Mouse (Mus musculus) cerebellum, adult 2 months (tissue): Measurements from ENCODE around the gene Sacs. TPM values are rescaled to one million over a fixed set of nuclear protein-coding genes. Genes with fewer than 3 reads are reported as not detected.
A peak's percentile ranks its signal among the peaks of the same experiment; 100 is the strongest.

ENCODE experiments used
- DNase-seq, 2 experiments: peaks; one replicate each; pipeline ENCODE4 v3.0.0; 2021
- H3K27ac ChIP-seq: fragments of 200-500 bp; 2 replicates; pipeline ENCODE4 v1.5.1; 2012; ENCODE audit warnings: low read length, control low read depth, inconsistent platforms; ENCODE audit not compliant: insufficient read depth
- H3K27me3 ChIP-seq: fragments of 200-500 bp; 2 replicates; pipeline ENCODE4 v1.6.1; 2012; ENCODE audit warnings: inconsistent platforms, mild to moderate bottlenecking, low read length, moderate library complexity; ENCODE audit not compliant: control insufficient read depth, insufficient read depth
- H3K4me1 ChIP-seq: fragments of 200-500 bp; 2 replicates; pipeline ENCODE4 v1.6.1; 2011; ENCODE audit warnings: low read length; ENCODE audit not compliant: control insufficient read depth, insufficient read depth
- H3K4me3 ChIP-seq: fragments of 200-500 bp; replicated peaks from 2 replicates; pipeline ENCODE3; 2011; ENCODE audit warnings: mild to moderate bottlenecking, low read depth, low read length, control low read depth; ENCODE audit not compliant: insufficient read depth
- CTCF ChIP-seq: fragments of 200-500 bp; IDR thresholded peaks from 2 replicates; pipeline ENCODE4 v1.5.1; 2011; ENCODE audit warnings: low read depth, mild to moderate bottlenecking, control low read depth, low read length, moderate library complexity, borderline replicate concordance; ENCODE audit not compliant: insufficient read depth
- POLR2A ChIP-seq: fragments of 200-500 bp; IDR thresholded peaks from 2 replicates; pipeline ENCODE4 v1.6.1; 2011; ENCODE audit warnings: low read length, control low read depth, borderline replicate concordance; ENCODE audit not compliant: insufficient read depth
- WGBS: fragments of 180-500 bp; shearing (Covaris S2); methylation state at CpG from one replicate; pipeline ENCODE4 v1.1.7; 2018; 5-methylcytosine and 5-hydroxymethylcytosine counted together
- polyA plus RNA-seq: library from polyadenylated mRNA; depleted of rRNA; stranded (reverse); fragments of >200 nt; gene quantifications from 2 replicates; pipeline ENCODE4 v1.2.3, GENCODE M21; 2012

The Sacs gene
- polyA plus RNA-seq, 1 experiment: 18.4 TPM

- TF ChIP-seq CTCF: no peak
- no peak for TF ChIP-seq POLR2A
- H3K4me3 ChIP-seq: no peak overlapping the region
- 50% methylated on average over 3 of the region's 3 CpGs for WGBS
- peak; percentile 43 to 44 for DNase-seq
- H3K27ac ChIP-seq: no peak overlapping the region
- H3K27me3 ChIP-seq: no peaks in the 10 kb centered on the region
- peaks cover 18% of the 10 kb centered on the region for H3K4me1 ChIP-seq
Measured at GRCm38 (mm10) chr14:61164461-61164860, 26.2 kb downstream of the Sacs start.

GRCm38 (mm10) chr14:61165929-61166328 is 27.7 kb downstream of the Sacs start:
- DNase-seq: no peak
- 68% methylated on average over 9 of the region's 9 CpGs for WGBS
- TF ChIP-seq POLR2A (no peak), CTCF (no peak)

GRCm38 (mm10) chr14:61171261-61171970 is 33.2 kb downstream of the Sacs start:
- H3K4me3 ChIP-seq: no peak overlapping the region
- no peaks in the 10 kb centered on the region for H3K27me3 ChIP-seq
- 93% methylated on average over 5 of the region's 5 CpGs for WGBS
- DNase-seq: no peak
- TF ChIP-seq POLR2A (no peak), CTCF (no peak)
- H3K27ac ChIP-seq: no peak overlapping the region
- peaks cover 15% of the 10 kb centered on the region for H3K4me1 ChIP-seq

More at GRCm38 (mm10) chr14:61165929-61166328, 27.7 kb downstream of the Sacs start:
- no peak overlapping the region for H3K4me3 ChIP-seq
- H3K4me1 ChIP-seq: peaks cover 15% of the 10 kb centered on the region
- H3K27ac ChIP-seq: no peak overlapping the region
- H3K27me3 ChIP-seq: no peaks in the 10 kb centered on the region

- Histone ChIP-seq H3K4me3 (peak overlapping the region; percentile 71), H3K27ac (peak overlapping the region; percentile 64), H3K27me3 (no peaks in the 10 kb centered on the region), H3K4me1 (peaks cover 15% of the 10 kb centered on the region)
- peak; percentile 100 for DNase-seq
- under 1% methylated on average over 51 of the region's 52 CpGs for WGBS
- no peak for TF ChIP-seq CTCF
- TF ChIP-seq POLR2A: peak; percentile 68
Measured at GRCm38 (mm10) chr14:61172548-61173158, 34.4 kb downstream of the Sacs start.

DNA sequence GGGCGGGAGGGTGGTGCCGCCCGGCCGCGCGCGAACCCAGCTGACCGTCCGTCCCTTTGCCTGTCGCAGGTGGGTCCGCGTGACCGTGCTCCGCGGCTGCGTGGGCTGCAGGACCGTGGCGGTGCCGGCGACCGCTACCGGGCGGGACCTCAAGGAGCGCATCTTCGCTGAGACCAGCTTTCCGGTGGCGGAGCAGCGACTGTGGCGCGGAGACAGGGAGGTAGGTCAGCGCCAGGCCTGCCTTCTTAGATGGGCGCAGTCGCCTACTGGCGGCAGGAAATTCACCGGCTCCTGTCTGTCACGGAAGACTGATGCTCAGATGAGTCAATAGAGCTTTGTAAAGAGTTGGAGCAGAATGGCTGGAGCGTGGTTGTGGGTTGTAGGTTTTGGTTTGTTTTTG is 35.0 kb downstream of the Sacs start:
- TF ChIP-seq CTCF: peak; percentile 36
- no peak for TF ChIP-seq POLR2A
- peak overlapping the region; percentile 71 for H3K4me3 ChIP-seq
- under 1% methylated on average over 37 of the region's 37 CpGs for WGBS
- peak in 1 of 2 experiments; percentile 82 for DNase-seq
- H3K27me3 ChIP-seq: no peaks in the 10 kb centered on the region
- peaks cover 15% of the 10 kb centered on the region for H3K4me1 ChIP-seq
- peak overlapping the region; percentile 64 for H3K27ac ChIP-seq

DNA sequence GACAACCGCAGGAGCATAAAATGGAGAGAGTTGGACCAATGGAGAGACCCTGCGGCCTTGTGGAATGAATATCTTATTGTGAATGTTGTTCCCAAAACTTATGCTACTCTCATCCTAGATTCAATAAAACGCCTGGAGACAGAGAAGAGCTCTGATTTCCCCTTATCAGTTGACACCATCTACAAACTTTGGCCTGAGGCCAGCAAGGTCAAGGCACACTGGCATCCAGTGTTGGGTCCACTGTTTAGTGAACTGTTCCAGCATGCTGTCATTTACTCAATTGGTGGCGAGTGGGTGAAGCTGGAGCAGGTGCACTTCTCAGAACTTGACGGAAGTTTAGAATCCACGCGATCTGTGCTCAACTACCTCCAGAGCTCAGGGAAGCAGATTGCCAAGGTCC is 53.6 kb downstream of the Sacs start:
- WGBS: 79% methylated on average over 7 of the region's 7 CpGs
- no peaks in the 10 kb centered on the region for H3K27me3 ChIP-seq
- no peak overlapping the region for H3K4me3 ChIP-seq
- no peaks in the 10 kb centered on the region for H3K4me1 ChIP-seq
- H3K27ac ChIP-seq: no peak overlapping the region
- DNase-seq: no peak
- TF ChIP-seq CTCF (no peak), POLR2A (no peak)

- no peaks in the 10 kb centered on the region for H3K27me3 ChIP-seq
- TF ChIP-seq CTCF: no peak
- TF ChIP-seq POLR2A: no peak
- H3K4me3 ChIP-seq: no peak overlapping the region
- DNase-seq: no peak
- H3K4me1 ChIP-seq: no peaks in the 10 kb centered on the region
- WGBS: 80% methylated on average over 10 of the region's 10 CpGs
- H3K27ac ChIP-seq: no peak overlapping the region
Measured at GRCm38 (mm10) chr14:61192326-61192725, 54.1 kb downstream of the Sacs start.

DNA sequence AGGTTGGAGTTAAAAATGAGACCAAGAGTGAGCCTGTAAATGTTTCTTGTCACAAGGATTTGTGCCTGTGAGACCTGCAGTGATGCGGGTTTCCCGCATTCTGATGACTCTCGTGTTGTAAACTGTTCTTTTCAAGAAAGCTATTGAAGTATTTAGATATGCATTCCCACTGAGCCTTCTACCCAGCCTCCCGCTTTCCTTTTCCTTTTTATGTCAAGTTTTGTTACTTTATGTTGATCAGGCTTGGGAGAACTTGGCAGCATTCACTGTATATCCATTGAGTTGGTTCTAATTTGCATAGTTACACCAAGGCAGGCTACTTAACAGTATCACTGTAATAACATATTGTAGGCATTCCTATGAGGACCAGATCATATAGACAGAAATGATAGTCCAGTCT is 56.2 kb downstream of the Sacs start:
- Histone ChIP-seq H3K27me3 (no peaks in the 10 kb centered on the region), H3K4me1 (no peaks in the 10 kb centered on the region), H3K27ac (no peak overlapping the region), H3K4me3 (no peak overlapping the region)
- WGBS: 63% methylated on average over 4 of the region's 4 CpGs
- TF ChIP-seq POLR2A: no peak
- TF ChIP-seq CTCF: no peak
- DNase-seq: no peak
